Mouse (Mus musculus) thymus, adult 2 months (tissue): ENCODE results near the gene Igf1.

Source experiments
- CTCF ChIP-seq: fragments of 200-500 bp; IDR thresholded peaks from 2 replicates; pipeline ENCODE4 v1.5.1; 2012; ENCODE audit warnings: mild to moderate bottlenecking, control low read depth, low read length, moderate library complexity, borderline replicate concordance; ENCODE audit not compliant: control insufficient read depth, poor library complexity, insufficient read depth; ENCODE audit errors: extremely low read depth
- POLR2A ChIP-seq: fragments of 200-500 bp; IDR thresholded peaks from 2 replicates; pipeline ENCODE4 v1.6.1; 2012; ENCODE audit warnings: mild to moderate bottlenecking, low read length, control low read depth, moderate library complexity; ENCODE audit not compliant: control insufficient read depth, poor library complexity, insufficient read depth; ENCODE audit errors: extremely low read depth

- no peak for TF ChIP-seq CTCF
- TF ChIP-seq POLR2A = no peak
Measured at GRCm38 (mm10) chr10:87862899-87863298, 4.8 kb downstream of the Igf1 start.
